Mouse (Mus musculus) liver, postnatal 0 days (tissue): Measurements from ENCODE around the gene Dgke.

Source experiments
- CTCF ChIP-seq: sonication (generic); IDR thresholded peaks from 2 replicates; pipeline ENCODE4 v1.5.1; 2016; ENCODE audit warnings: antibody characterized with exemption, low read depth
- EP300 ChIP-seq: IDR thresholded peaks from 2 replicates; pipeline ENCODE4 v1.6.1; 2016; ENCODE audit warnings: antibody characterized with exemption, low read depth, mild to moderate bottlenecking

GRCm38 (mm10) chr11:89084601-89085000 lies 18.0 kb upstream of the Dgke start:
- TF ChIP-seq CTCF (peak; percentile 84), EP300 (no peak)
